Mouse (Mus musculus) cortical plate, adult 2 months (tissue): ENCODE measurements around the gene Mobp.

Source experiments
- CTCF ChIP-seq: fragments of 200-500 bp; IDR thresholded peaks from 2 replicates; pipeline ENCODE4 v1.5.1; 2011; ENCODE audit warnings: mild to moderate bottlenecking, control low read depth, low read length; ENCODE audit not compliant: insufficient read depth; ENCODE audit errors: extremely low read depth
- POLR2A ChIP-seq: fragments of 200-500 bp; IDR thresholded peaks from 2 replicates; pipeline ENCODE4 v1.6.1; 2011; ENCODE audit warnings: mild to moderate bottlenecking, low read length, control low read depth; ENCODE audit not compliant: insufficient read depth; ENCODE audit errors: extremely low read depth

DNA sequence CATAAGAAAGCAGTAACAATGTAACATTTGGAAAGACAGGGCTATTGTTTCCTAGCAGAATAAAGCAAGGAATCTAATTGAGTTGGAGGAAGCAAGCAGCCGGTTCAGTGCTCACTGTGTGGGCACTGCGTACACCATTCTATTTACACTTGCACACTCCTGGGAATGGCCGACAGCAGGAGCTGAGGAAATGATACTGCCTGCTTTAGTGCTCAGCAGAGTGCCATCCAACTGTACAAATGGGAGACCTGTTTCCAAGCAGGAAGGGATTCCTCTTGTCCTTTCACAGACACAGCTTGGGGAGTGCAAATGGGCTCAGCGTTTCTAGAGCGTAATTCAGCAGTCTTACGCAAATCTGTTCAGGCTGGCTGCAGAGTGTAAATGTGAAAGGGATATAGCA is 63.4 kb downstream of the Mobp start:
- TF ChIP-seq POLR2A (no peak), CTCF (no peak)
